Mouse (Mus musculus): Measurements from ENCODE around the gene A830005F24Rik.

The A830005F24Rik gene

GRCm38 (mm10) chr13:48544391-48544790 lies 31.0 kb downstream of the A830005F24Rik start:
- no peak for DNase-seq (ENCODE audit: extremely low read depth, low read depth, low spot score)

GRCm38 (mm10) chr13:48544867-48545266 lies 31.5 kb downstream of the A830005F24Rik start:
- no peak for DNase-seq (ENCODE audit: extremely low read depth, low read depth, low spot score)

- DNase-seq (ENCODE audit: extremely low read depth, low read depth, low spot score) = peak; percentile 78
These were observed 32.3 kb downstream of the A830005F24Rik start for GRCm38 (mm10) chr13:48545476-48546281.

- DNase-seq (ENCODE audit: extremely low read depth, low read depth, low spot score) = peak; percentile 73
These were observed 33.1 kb downstream of the A830005F24Rik start for GRCm38 (mm10) chr13:48546330-48546917.

GRCm38 (mm10) chr13:48547623-48548022 lies 34.3 kb downstream of the A830005F24Rik start:
- no peak for DNase-seq (ENCODE audit: extremely low read depth, low read depth, low spot score)

- peak; percentile 56 for DNase-seq (ENCODE audit: extremely low read depth, low read depth, low spot score)
These were observed 34.9 kb downstream of the A830005F24Rik start for GRCm38 (mm10) chr13:48548296-48548695.

GRCm38 (mm10) chr13:48552181-48553090 lies 39.1 kb downstream of the A830005F24Rik start:
- peak; percentile 66 for DNase-seq (ENCODE audit: extremely low read depth, low read depth, low spot score)

- no peak for DNase-seq (ENCODE audit: extremely low read depth, low read depth, low spot score)
These were observed 40.1 kb downstream of the A830005F24Rik start for GRCm38 (mm10) chr13:48553511-48553910.

GRCm38 (mm10) chr13:48554552-48554951 lies 41.2 kb downstream of the A830005F24Rik start:
- no peak for DNase-seq (ENCODE audit: extremely low read depth, low read depth, low spot score)

- no peak for DNase-seq (ENCODE audit: extremely low read depth, low read depth, low spot score)
These were observed 42.6 kb downstream of the A830005F24Rik start for GRCm38 (mm10) chr13:48555976-48556375.

- DNase-seq (ENCODE audit: extremely low read depth, low read depth, low spot score) = no peak
These were observed 48.1 kb downstream of the A830005F24Rik start for GRCm38 (mm10) chr13:48561481-48561880.

GRCm38 (mm10) chr13:48562336-48562735 lies 49.0 kb downstream of the A830005F24Rik start:
- no peak for DNase-seq (ENCODE audit: extremely low read depth, low read depth, low spot score)
